In genomic region chr8:4193588-4193894, GRCm38 (mm10) we compare ENCODE assay signal across 9 mouse cellular contexts. TPM values are rescaled to one million over a fixed set of nuclear protein-coding genes. Genes with fewer than 3 reads are reported as not detected.
DNase-seq lines count a peak whose midpoint lies in the region; ATAC-seq and TF ChIP-seq lines count a peak whose summit lies in the region.
"Had no signal": no experiment of that assay in that cellular context is flagged by ENCODE, and none has a peak within 500 bp of the region (broad histone marks: within the 10 kb centered on the region; RNA-seq: fewer than 3 reads in every experiment).

No protein-coding gene starts in this region.

- H3K4me3 ChIP-seq in embryonic facial prominence, embryonic 12.5 days = no peak overlapping the region
- H3K4me3 ChIP-seq in embryonic facial prominence, embryonic 10.5 days = no peak overlapping the region
- no peak overlapping the region for H3K4me3 ChIP-seq in left cerebral cortex, adult 2 months
- H3K4me3 ChIP-seq in hindbrain, embryonic 14.5 days (replicated peaks; ENCODE audit: low read length) = no peak overlapping the region
- no peak overlapping the region for H3K4me3 ChIP-seq in midbrain, embryonic 16.5 days (ENCODE audit: low read depth, low read length)

- intact Hi-C loops in left cerebral cortex, adult 2 months (cut with DNase I) = no loop called here

- no peak for TF ChIP-seq CTCF in left cerebral cortex, adult 2 months (IDR thresholded peaks at IDR 0.05)

- no peaks in the 10 kb centered on the region for H3K36me3 ChIP-seq in embryonic facial prominence, embryonic 12.5 days
- H3K36me3 ChIP-seq in embryonic facial prominence, embryonic 10.5 days (replicated peaks) = no peaks in the 10 kb centered on the region
- H3K36me3 ChIP-seq in hindbrain, embryonic 14.5 days (replicated peaks; ENCODE audit: control insufficient read depth, insufficient read depth) = peaks cover 69% of the 10 kb centered on the region
- H3K36me3 ChIP-seq in midbrain, embryonic 16.5 days (ENCODE audit: control insufficient read depth, insufficient read depth, low read length) = peaks cover 28% of the 10 kb centered on the region

- no peaks in the 10 kb centered on the region for H3K9me3 ChIP-seq in embryonic facial prominence, embryonic 12.5 days
- H3K9me3 ChIP-seq in embryonic facial prominence, embryonic 10.5 days = no peaks in the 10 kb centered on the region
- no peaks in the 10 kb centered on the region for H3K9me3 ChIP-seq in hindbrain, embryonic 14.5 days (ENCODE audit: control insufficient read depth, low read length)
- H3K9me3 ChIP-seq in midbrain, embryonic 16.5 days (replicated peaks; ENCODE audit: control insufficient read depth, low read length, poor library complexity, severe bottlenecking) = no peaks in the 10 kb centered on the region

- no peaks in the 10 kb centered on the region for H3K27me3 ChIP-seq in embryonic facial prominence, embryonic 12.5 days
- H3K27me3 ChIP-seq in embryonic facial prominence, embryonic 10.5 days (replicated peaks; ENCODE audit: low read depth, poor library complexity, severe bottlenecking) = peaks cover 12% of the 10 kb centered on the region
- no peaks in the 10 kb centered on the region for H3K27me3 ChIP-seq in hindbrain, embryonic 14.5 days (ENCODE audit: control insufficient read depth, insufficient read depth, low read length)
- no peaks in the 10 kb centered on the region for H3K27me3 ChIP-seq in midbrain, embryonic 16.5 days (ENCODE audit: control insufficient read depth, insufficient read depth, low read depth, low read length)

- DNase-seq in embryonic facial prominence, embryonic 10.5 days (ENCODE audit: low spot score) = no peak
- no peak for DNase-seq in left cerebral cortex, adult 2 months (ENCODE audit: extremely low spot score in 1 of 2, low spot score in 2 of 2)
- DNase-seq in left cerebral cortex, adult 11 months (ENCODE audit: low spot score) = no peak
- no peak for DNase-seq in hindbrain, embryonic 14.5 days (ENCODE audit: low spot score)
- DNase-seq in thymus, postnatal 36 days = no peak
- DNase-seq in spleen, postnatal 10 days (ENCODE audit: low spot score in 2 of 2) = no peak

- H3K9ac ChIP-seq in embryonic facial prominence, embryonic 12.5 days = no peak overlapping the region
- no peak overlapping the region for H3K9ac ChIP-seq in hindbrain, embryonic 14.5 days
- no peak overlapping the region for H3K9ac ChIP-seq in midbrain, embryonic 16.5 days (ENCODE audit: low read depth, low read length)

- no peak overlapping the region for H3K27ac ChIP-seq in embryonic facial prominence, embryonic 12.5 days
- no peak overlapping the region for H3K27ac ChIP-seq in embryonic facial prominence, embryonic 10.5 days (replicated peaks)
- peak overlapping the region; percentile 76 for H3K27ac ChIP-seq in left cerebral cortex, adult 2 months
- 0 out of 2 replicates have a peak overlapping the region, but pooled peaks have one; percentile 32 for H3K27ac ChIP-seq in hindbrain, embryonic 14.5 days
- H3K27ac ChIP-seq in midbrain, embryonic 16.5 days (ENCODE audit: low read length) = no peak overlapping the region; the same call in 1 of the 2 replicates

- ATAC-seq in embryonic facial prominence, embryonic 12.5 days (ENCODE audit: insufficient number of reproducible peaks, insufficient read depth, low FRiP score, low TSS enrichment) = no peak
- no peak for ATAC-seq in hindbrain, embryonic 14.5 days (ENCODE audit: low FRiP score)
- peak; percentile 36 for ATAC-seq in midbrain, embryonic 16.5 days

- WGBS in embryonic facial prominence, embryonic 12.5 days = 53% methylated on average over 7 of the region's 7 CpGs
- 56% methylated on average over 7 of the region's 7 CpGs for WGBS in embryonic facial prominence, embryonic 10.5 days
- 52% methylated on average over 7 of the region's 7 CpGs for WGBS in hindbrain, embryonic 14.5 days
- 53% methylated on average over 7 of the region's 7 CpGs for WGBS in midbrain, embryonic 16.5 days

- H3K4me2 ChIP-seq in embryonic facial prominence, embryonic 12.5 days (replicated peaks) = peak overlapping the region; percentile 21; the same call in 1 of the 2 replicates
- no peak overlapping the region for H3K4me2 ChIP-seq in hindbrain, embryonic 14.5 days (replicated peaks)
- no peak overlapping the region for H3K4me2 ChIP-seq in midbrain, embryonic 16.5 days (ENCODE audit: low read length)

- H3K4me1 ChIP-seq in embryonic facial prominence, embryonic 12.5 days = 0 out of 2 replicates have a peak, but pooled peaks cover 4% of the 10 kb centered on the region
- peaks cover 16% of the 10 kb centered on the region for H3K4me1 ChIP-seq in embryonic facial prominence, embryonic 10.5 days
- H3K4me1 ChIP-seq in hindbrain, embryonic 14.5 days (replicated peaks; ENCODE audit: control insufficient read depth, insufficient read depth, low read length) = peaks cover 12% of the 10 kb centered on the region
- peaks cover 5% of the 10 kb centered on the region for H3K4me1 ChIP-seq in midbrain, embryonic 16.5 days (ENCODE audit: control insufficient read depth, insufficient read depth, low read length)

RNA-seq across cellular contexts. Expression of gene Prr36, which starts 23.7 kb away (rescaled TPM):
- 5.5 and 6.1 TPM in 2 replicates for polyA plus RNA-seq in embryonic facial prominence, embryonic 12.5 days (2016; fragmentation: Nextera tagmentation; extraction: Ambion mirVana)
- 5.7 and 7.2 TPM in 2 replicates for polyA plus RNA-seq in embryonic facial prominence, embryonic 10.5 days (2016; fragmentation: Nextera tagmentation; extraction: Ambion mirVana)
- 10 to 100 TPM; 42.9 to 46.0 TPM for total RNA-seq in left cerebral cortex, adult 2 months (2021)
- 58.8 and 60.8 TPM in 2 replicates for polyA plus RNA-seq in hindbrain, embryonic 14.5 days (2014; fragmentation: Nextera tagmentation; extraction: Ambion mirVana)
- polyA plus RNA-seq in midbrain, embryonic 16.5 days (2015; fragmentation: Nextera tagmentation; extraction: Ambion mirVana) = 51.2 and 58.5 TPM in 2 replicates

RNA-seq across cellular contexts. Expression of gene Evi5l, which starts 27.2 kb away (rescaled TPM):
- polyA plus RNA-seq in embryonic facial prominence, embryonic 12.5 days (2016; fragmentation: Nextera tagmentation; extraction: Ambion mirVana) = 35.6 and 37.3 TPM in 2 replicates
- polyA plus RNA-seq in embryonic facial prominence, embryonic 10.5 days (2016; fragmentation: Nextera tagmentation; extraction: Ambion mirVana) = 23.3 and 25.9 TPM in 2 replicates
- total RNA-seq in left cerebral cortex, adult 2 months (2021) = 100 to 1,000 TPM; 107 to 110 TPM
- polyA plus RNA-seq in hindbrain, embryonic 14.5 days (2014; fragmentation: Nextera tagmentation; extraction: Ambion mirVana) = 88.7 and 90.3 TPM in 2 replicates
- polyA plus RNA-seq in midbrain, embryonic 16.5 days (2015; fragmentation: Nextera tagmentation; extraction: Ambion mirVana) = 123 and 131 TPM in 2 replicates

RNA-seq across cellular contexts. Expression of gene Lrrc8e, which starts 33.1 kb away (rescaled TPM):
- 0.56 and 0.67 TPM in 2 replicates for polyA plus RNA-seq in embryonic facial prominence, embryonic 12.5 days (2016; fragmentation: Nextera tagmentation; extraction: Ambion mirVana)
- 0.49 and 0.56 TPM in 2 replicates for polyA plus RNA-seq in embryonic facial prominence, embryonic 10.5 days (2016; fragmentation: Nextera tagmentation; extraction: Ambion mirVana)
- not detected for total RNA-seq in left cerebral cortex, adult 2 months (2021)
- 0.05 TPM in 1 of 2 replicates, not detected in the other for polyA plus RNA-seq in hindbrain, embryonic 14.5 days (2014; fragmentation: Nextera tagmentation; extraction: Ambion mirVana)
- polyA plus RNA-seq in midbrain, embryonic 16.5 days (2015; fragmentation: Nextera tagmentation; extraction: Ambion mirVana) = 0.05 TPM in 1 of 2 replicates, not detected in the other

RNA-seq across cellular contexts. Expression of gene Map2k7, which starts 45.0 kb away (rescaled TPM):
- polyA plus RNA-seq in embryonic facial prominence, embryonic 12.5 days (2016; fragmentation: Nextera tagmentation; extraction: Ambion mirVana) = 36.1 and 40.1 TPM in 2 replicates
- polyA plus RNA-seq in embryonic facial prominence, embryonic 10.5 days (2016; fragmentation: Nextera tagmentation; extraction: Ambion mirVana) = 31.0 and 32.8 TPM in 2 replicates
- 10 to 100 TPM; 98.1 to 99.1 TPM for total RNA-seq in left cerebral cortex, adult 2 months (2021)
- polyA plus RNA-seq in hindbrain, embryonic 14.5 days (2014; fragmentation: Nextera tagmentation; extraction: Ambion mirVana) = 19.5 and 21.4 TPM in 2 replicates
- polyA plus RNA-seq in midbrain, embryonic 16.5 days (2015; fragmentation: Nextera tagmentation; extraction: Ambion mirVana) = 26.8 and 29.9 TPM in 2 replicates

RNA-seq across cellular contexts. Expression of gene Gm49320, which starts 45.1 kb away (rescaled TPM):
- polyA plus RNA-seq in embryonic facial prominence, embryonic 12.5 days (2016; fragmentation: Nextera tagmentation; extraction: Ambion mirVana) = 1.1 and 2.0 TPM in 2 replicates
- 0.44 and 0.85 TPM in 2 replicates for polyA plus RNA-seq in embryonic facial prominence, embryonic 10.5 days (2016; fragmentation: Nextera tagmentation; extraction: Ambion mirVana)
- total RNA-seq in left cerebral cortex, adult 2 months (2021) = 1 to 10 TPM in 1 of 2 experiments, not detected in 1; 1.8 TPM
- 1.0 and 1.6 TPM in 2 replicates for polyA plus RNA-seq in hindbrain, embryonic 14.5 days (2014; fragmentation: Nextera tagmentation; extraction: Ambion mirVana)
- polyA plus RNA-seq in midbrain, embryonic 16.5 days (2015; fragmentation: Nextera tagmentation; extraction: Ambion mirVana) = 0.73 and 1.8 TPM in 2 replicates
- total RNA-seq: left cerebral cortex, adult 18-20 months had no signal

Comparison
In these comparisons a context has a peak if more than half of its experiments do, and no peak if none do; other contexts are left out.
1. H3K27ac ChIP-seq: peak in left cerebral cortex, adult 2 months (single experiment) and hindbrain, embryonic 14.5 days (single experiment); none in embryonic facial prominence, embryonic 12.5 days (single experiment), embryonic facial prominence, embryonic 10.5 days (single experiment) and midbrain, embryonic 16.5 days (single experiment).